Mouse (Mus musculus): ENCODE data around the gene Plch2. TPM values are rescaled to one million over a fixed set of nuclear protein-coding genes. Genes with fewer than 3 reads are reported as not detected.
A peak's percentile ranks its signal among the peaks of the same experiment; 100 is the strongest.

Plch2 gene
- polyA plus RNA-seq, 1 experiment from 2014 or later: 9.8 TPM

DNA sequence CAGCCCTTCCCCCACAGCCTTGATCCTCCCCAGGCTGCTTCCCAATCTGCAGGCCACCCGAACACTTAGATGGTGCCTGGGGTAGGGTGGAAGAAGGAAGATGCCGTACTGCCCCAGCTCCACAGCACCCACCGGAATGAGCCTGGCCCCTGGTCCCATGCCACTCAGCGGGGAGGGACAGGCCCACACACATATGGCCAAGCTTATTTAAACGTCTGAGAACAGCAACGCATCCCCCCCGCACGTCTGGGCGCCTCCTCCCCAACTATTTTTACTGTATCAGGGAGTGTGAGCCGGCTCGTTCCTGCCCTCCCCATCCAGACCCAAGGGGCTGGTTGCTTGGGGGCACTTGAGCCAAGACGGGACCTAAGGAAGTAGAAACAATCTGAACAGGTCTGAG lies 41.8 kb downstream of the Plch2 start:
- Histone ChIP-seq H3K27ac (replicated peaks; ENCODE audit: low read depth, low read length) (no peak overlapping the region), H3K9ac (ENCODE audit: low read depth, low read length) (no peak overlapping the region), H3K4me3 (ENCODE audit: low read depth, low read length) (no peak overlapping the region), H3K4me1 (ENCODE audit: control insufficient read depth, insufficient read depth, low read length) (peaks cover 10% of the 10 kb centered on the region; the same call in 1 of the 2 replicates), H3K9me3 (ENCODE audit: control insufficient read depth, low read length) (no peaks in the 10 kb centered on the region), H3K36me3 (ENCODE audit: control insufficient read depth, insufficient read depth, low read length) (no peaks in the 10 kb centered on the region), H3K27me3 (replicated peaks; ENCODE audit: control insufficient read depth, insufficient read depth, low read length) (no peaks in the 10 kb centered on the region), H3K4me2 (ENCODE audit: low read depth, low read length) (no peak overlapping the region)
- WGBS: 58% methylated on average over 12 of the region's 12 CpGs
- DNase-seq (ENCODE audit: low spot score): no peak
- no peak for ATAC-seq (ENCODE audit: low read depth)

DNA sequence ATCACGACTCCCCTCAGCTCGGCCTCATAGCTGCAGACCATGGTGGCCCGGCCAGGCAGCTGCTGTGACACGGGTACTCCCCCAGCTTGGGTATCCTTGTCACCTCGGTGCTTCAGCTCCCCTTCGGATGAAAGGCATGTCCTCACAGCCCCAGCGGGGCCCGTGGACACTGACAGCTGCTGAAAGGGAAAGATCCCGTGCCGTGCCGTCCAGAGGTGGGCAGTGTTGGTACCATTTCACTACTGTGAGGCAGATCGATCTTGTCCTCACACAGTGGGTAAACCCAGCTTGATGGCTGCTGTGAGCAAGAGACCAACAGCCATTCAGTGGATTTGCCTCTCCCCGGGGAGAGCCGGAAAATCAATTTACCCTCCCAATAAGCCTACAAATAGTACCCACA lies 42.3 kb downstream of the Plch2 start:
- no peak overlapping the region for H3K4me2 ChIP-seq (ENCODE audit: low read depth, low read length)
- no peaks in the 10 kb centered on the region for H3K9me3 ChIP-seq (ENCODE audit: control insufficient read depth, low read length)
- no peaks in the 10 kb centered on the region for H3K36me3 ChIP-seq (ENCODE audit: control insufficient read depth, insufficient read depth, low read length)
- no peak overlapping the region for H3K4me3 ChIP-seq (ENCODE audit: low read depth, low read length)
- H3K4me1 ChIP-seq (ENCODE audit: control insufficient read depth, insufficient read depth, low read length): peaks cover 6% of the 10 kb centered on the region; the same call in 1 of the 2 replicates
- ATAC-seq (ENCODE audit: low read depth) (no peak), DNase-seq (ENCODE audit: low spot score) (no peak)
- H3K9ac ChIP-seq (ENCODE audit: low read depth, low read length): no peak overlapping the region
- H3K27ac ChIP-seq (replicated peaks; ENCODE audit: low read depth, low read length): no peak overlapping the region
- WGBS: 62% methylated on average over 13 of the region's 14 CpGs
- H3K27me3 ChIP-seq (replicated peaks; ENCODE audit: control insufficient read depth, insufficient read depth, low read length): no peaks in the 10 kb centered on the region

DNA sequence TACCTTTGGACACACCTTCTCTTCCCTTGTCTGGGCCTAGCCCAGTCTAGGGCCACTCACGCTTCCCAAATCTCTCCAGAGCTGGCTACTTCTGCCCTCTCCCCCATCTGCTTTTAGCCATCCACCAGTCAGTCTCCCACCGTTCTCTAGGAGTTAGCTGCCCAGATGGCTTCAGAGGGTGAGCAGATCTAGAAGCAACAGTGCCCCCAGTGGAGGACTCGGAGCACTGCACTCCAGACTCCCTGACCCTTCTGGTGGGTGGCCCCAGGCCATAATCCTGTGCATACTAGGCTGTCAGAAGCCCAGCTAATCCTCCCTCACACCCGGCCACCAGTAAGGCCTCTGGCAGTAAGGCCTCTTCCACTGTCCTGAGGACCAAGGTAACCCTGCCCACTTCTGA lies 43.8 kb downstream of the Plch2 start:
- whole genome bisulfite sequencing: 2% methylated on average over 4 of the region's 4 CpGs
- no peaks in the 10 kb centered on the region for H3K36me3 ChIP-seq (ENCODE audit: control insufficient read depth, insufficient read depth, low read length)
- H3K4me1 ChIP-seq (ENCODE audit: control insufficient read depth, insufficient read depth, low read length): no peaks in the 10 kb centered on the region
- ATAC-seq (ENCODE audit: low read depth) (peak; percentile 58; the same call in 1 of the 2 replicates), DNase-seq (ENCODE audit: low spot score) (peak; percentile 67)
- no peak overlapping the region for H3K27ac ChIP-seq (replicated peaks; ENCODE audit: low read depth, low read length)
- H3K9me3 ChIP-seq (ENCODE audit: control insufficient read depth, low read length): no peaks in the 10 kb centered on the region
- no peak overlapping the region for H3K4me2 ChIP-seq (ENCODE audit: low read depth, low read length)
- H3K4me3 ChIP-seq (ENCODE audit: low read depth, low read length): no peak overlapping the region
- no peak overlapping the region for H3K9ac ChIP-seq (ENCODE audit: low read depth, low read length)
- no peaks in the 10 kb centered on the region for H3K27me3 ChIP-seq (replicated peaks; ENCODE audit: control insufficient read depth, insufficient read depth, low read length)

DNA sequence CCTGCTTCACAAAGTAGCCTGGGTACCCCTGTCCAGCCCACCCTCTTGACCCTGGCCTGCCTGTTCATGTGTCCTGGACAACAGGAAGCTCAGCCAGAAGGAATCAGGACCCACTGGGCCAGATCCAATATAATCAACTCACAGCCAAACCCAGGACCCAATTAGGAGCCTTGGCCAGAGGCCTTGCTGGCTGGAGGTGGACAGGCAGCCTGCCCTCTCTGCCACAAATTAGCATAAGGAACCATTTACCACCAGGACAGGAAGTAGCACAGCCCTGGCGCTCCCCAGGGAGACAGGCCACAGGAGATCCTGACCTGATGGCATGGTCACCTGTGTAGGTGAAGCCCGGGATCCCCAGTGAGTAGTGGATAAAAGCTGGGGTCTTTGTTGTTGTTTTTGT lies 44.5 kb downstream of the Plch2 start:
- no peak overlapping the region for H3K9ac ChIP-seq (ENCODE audit: low read depth, low read length)
- H3K4me2 ChIP-seq (ENCODE audit: low read depth, low read length): no peak overlapping the region
- no peak for DNase-seq (ENCODE audit: low spot score)
- no peaks in the 10 kb centered on the region for H3K36me3 ChIP-seq (ENCODE audit: control insufficient read depth, insufficient read depth, low read length)
- no peaks in the 10 kb centered on the region for H3K9me3 ChIP-seq (ENCODE audit: control insufficient read depth, low read length)
- H3K4me3 ChIP-seq (ENCODE audit: low read depth, low read length): no peak overlapping the region
- no peaks in the 10 kb centered on the region for H3K4me1 ChIP-seq (ENCODE audit: control insufficient read depth, insufficient read depth, low read length)
- ATAC-seq (ENCODE audit: low read depth): no peak
- no peak overlapping the region for H3K27ac ChIP-seq (replicated peaks; ENCODE audit: low read depth, low read length)
- WGBS: 59% methylated on average over 2 of the region's 2 CpGs
- H3K27me3 ChIP-seq (replicated peaks; ENCODE audit: control insufficient read depth, insufficient read depth, low read length): no peaks in the 10 kb centered on the region

DNA sequence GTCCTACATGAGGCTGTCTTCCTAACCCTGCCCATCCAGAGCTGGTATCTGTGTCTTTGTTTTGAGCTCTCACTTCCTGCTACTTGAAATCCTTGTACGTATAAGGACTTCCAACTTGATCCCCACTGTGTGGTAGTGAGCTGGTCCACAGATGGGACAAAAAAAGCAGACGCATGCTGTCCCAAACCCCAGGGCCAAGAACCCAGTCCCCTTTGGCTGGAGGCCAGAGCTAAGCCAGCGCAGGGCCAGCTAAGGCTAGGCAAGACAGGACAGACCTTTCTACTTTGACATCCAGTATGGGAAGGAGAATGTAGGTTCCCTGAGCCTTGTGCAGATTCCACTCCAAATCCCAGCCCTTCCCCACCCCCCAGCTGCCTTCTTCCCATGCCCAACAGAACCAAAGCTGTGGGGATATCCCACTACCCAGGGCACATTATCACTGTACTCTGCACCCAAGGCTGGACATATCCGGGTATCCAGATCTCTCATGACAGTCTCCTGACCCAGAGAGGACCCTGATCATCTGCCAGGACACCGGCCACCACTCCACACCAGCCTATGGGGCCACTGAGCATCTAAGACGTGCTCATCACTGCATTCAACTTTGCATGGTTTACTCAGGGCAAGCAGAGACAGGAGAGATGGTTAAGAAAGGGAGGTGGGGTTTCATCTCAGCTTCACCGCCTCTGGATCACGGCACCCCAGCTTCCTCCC lies 45.1 kb downstream of the Plch2 start:
- Histone ChIP-seq H3K27ac (replicated peaks; ENCODE audit: low read depth, low read length) (no peak overlapping the region), H3K4me2 (ENCODE audit: low read depth, low read length) (no peak overlapping the region), H3K36me3 (ENCODE audit: control insufficient read depth, insufficient read depth, low read length) (no peaks in the 10 kb centered on the region), H3K4me1 (ENCODE audit: control insufficient read depth, insufficient read depth, low read length) (no peaks in the 10 kb centered on the region), H3K4me3 (ENCODE audit: low read depth, low read length) (no peak overlapping the region), H3K9ac (ENCODE audit: low read depth, low read length) (no peak overlapping the region), H3K27me3 (replicated peaks; ENCODE audit: control insufficient read depth, insufficient read depth, low read length) (no peaks in the 10 kb centered on the region), H3K9me3 (ENCODE audit: control insufficient read depth, low read length) (no peaks in the 10 kb centered on the region)
- WGBS: 77% methylated on average over 8 of the region's 8 CpGs
- ATAC-seq (ENCODE audit: low read depth) (no peak), DNase-seq (ENCODE audit: low spot score) (no peak)

DNA sequence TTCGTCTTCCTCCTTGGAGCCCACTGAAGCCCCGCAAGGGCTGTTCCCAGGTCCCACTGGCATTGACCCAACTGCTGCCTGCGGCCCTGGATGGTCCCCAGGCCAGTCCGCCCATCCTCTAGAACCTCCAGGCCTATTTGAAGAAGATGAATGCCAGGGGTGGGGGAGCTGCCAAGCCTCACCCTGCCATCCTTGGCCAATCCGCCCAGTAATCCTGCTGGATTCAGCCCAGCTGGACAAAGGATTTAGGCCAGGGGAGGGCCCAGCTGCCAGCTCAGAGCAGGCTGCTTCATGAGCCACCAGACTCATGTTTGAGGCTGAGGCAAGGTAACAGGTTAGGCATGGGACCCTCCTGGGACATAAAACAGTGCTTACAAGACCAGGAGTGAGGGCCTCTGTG lies 45.7 kb downstream of the Plch2 start:
- Histone ChIP-seq H3K4me1 (ENCODE audit: control insufficient read depth, insufficient read depth, low read length) (no peaks in the 10 kb centered on the region), H3K4me2 (ENCODE audit: low read depth, low read length) (no peak overlapping the region), H3K27me3 (replicated peaks; ENCODE audit: control insufficient read depth, insufficient read depth, low read length) (no peaks in the 10 kb centered on the region), H3K27ac (replicated peaks; ENCODE audit: low read depth, low read length) (no peak overlapping the region), H3K9ac (ENCODE audit: low read depth, low read length) (no peak overlapping the region), H3K36me3 (ENCODE audit: control insufficient read depth, insufficient read depth, low read length) (no peaks in the 10 kb centered on the region), H3K4me3 (ENCODE audit: low read depth, low read length) (no peak overlapping the region), H3K9me3 (ENCODE audit: control insufficient read depth, low read length) (no peaks in the 10 kb centered on the region)
- ATAC-seq (ENCODE audit: low read depth): no peak
- no peak for DNase-seq (ENCODE audit: low spot score)
- WGBS: 94% methylated on average over 4 of the region's 5 CpGs

DNA sequence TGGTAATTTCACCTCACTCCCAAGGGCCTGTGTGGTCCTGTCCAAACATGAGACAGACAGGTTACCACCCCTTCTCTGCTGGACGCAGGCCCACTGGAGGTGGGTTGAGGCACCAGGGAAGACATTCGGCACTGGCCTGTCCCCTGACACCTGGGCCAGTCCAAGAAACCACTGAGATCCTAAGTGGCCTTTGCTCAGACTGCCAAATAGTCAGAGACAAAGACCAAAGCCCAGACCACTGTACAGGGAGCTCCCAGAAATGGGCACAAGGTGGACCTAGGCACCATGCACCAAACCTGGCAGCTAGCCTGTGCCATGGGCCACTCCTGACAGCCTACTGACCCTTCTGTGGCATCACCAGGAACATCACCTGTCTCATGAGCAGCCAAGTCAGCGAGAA lies 47.4 kb downstream of the Plch2 start:
- WGBS: 82% methylated on average over 3 of the region's 3 CpGs
- Histone ChIP-seq H3K4me1 (ENCODE audit: control insufficient read depth, insufficient read depth, low read length) (no peaks in the 10 kb centered on the region), H3K9me3 (ENCODE audit: control insufficient read depth, low read length) (no peaks in the 10 kb centered on the region), H3K9ac (ENCODE audit: low read depth, low read length) (no peak overlapping the region), H3K4me2 (ENCODE audit: low read depth, low read length) (no peak overlapping the region), H3K27ac (replicated peaks; ENCODE audit: low read depth, low read length) (no peak overlapping the region), H3K27me3 (replicated peaks; ENCODE audit: control insufficient read depth, insufficient read depth, low read length) (no peaks in the 10 kb centered on the region), H3K4me3 (ENCODE audit: low read depth, low read length) (no peak overlapping the region), H3K36me3 (ENCODE audit: control insufficient read depth, insufficient read depth, low read length) (no peaks in the 10 kb centered on the region)
- ATAC-seq (ENCODE audit: low read depth) (no peak), DNase-seq (ENCODE audit: low spot score) (no peak)

DNA sequence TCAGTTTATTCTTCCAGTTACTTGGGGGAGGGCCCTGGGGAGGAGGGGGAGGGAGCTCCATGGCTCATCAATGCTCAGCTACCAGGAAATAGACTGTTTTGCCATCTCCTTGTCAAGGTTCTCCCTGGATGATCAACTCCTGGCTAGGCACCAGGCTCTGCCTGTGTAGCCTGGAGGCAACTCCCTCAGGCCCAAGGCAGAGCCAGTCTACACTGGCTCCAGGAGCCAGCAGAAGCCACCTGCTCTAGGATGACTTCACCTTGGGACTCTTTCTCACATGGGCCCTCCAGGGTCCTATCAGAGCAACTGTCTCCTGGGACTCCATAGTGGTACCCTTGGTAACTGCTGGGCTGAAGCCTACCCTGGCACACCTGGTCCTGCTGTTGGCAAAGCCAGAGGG lies 48.5 kb downstream of the Plch2 start:
- Histone ChIP-seq H3K9me3 (ENCODE audit: control insufficient read depth, low read length) (no peaks in the 10 kb centered on the region), H3K27me3 (replicated peaks; ENCODE audit: control insufficient read depth, insufficient read depth, low read length) (no peaks in the 10 kb centered on the region), H3K4me2 (ENCODE audit: low read depth, low read length) (no peak overlapping the region), H3K27ac (replicated peaks; ENCODE audit: low read depth, low read length) (no peak overlapping the region), H3K4me3 (ENCODE audit: low read depth, low read length) (no peak overlapping the region), H3K4me1 (ENCODE audit: control insufficient read depth, insufficient read depth, low read length) (no peaks in the 10 kb centered on the region), H3K36me3 (ENCODE audit: control insufficient read depth, insufficient read depth, low read length) (no peaks in the 10 kb centered on the region), H3K9ac (ENCODE audit: low read depth, low read length) (no peak overlapping the region)
- DNase-seq (ENCODE audit: low spot score) (no peak), ATAC-seq (ENCODE audit: low read depth) (peak; percentile 35; the same call in 1 of the 2 replicates)

DNA sequence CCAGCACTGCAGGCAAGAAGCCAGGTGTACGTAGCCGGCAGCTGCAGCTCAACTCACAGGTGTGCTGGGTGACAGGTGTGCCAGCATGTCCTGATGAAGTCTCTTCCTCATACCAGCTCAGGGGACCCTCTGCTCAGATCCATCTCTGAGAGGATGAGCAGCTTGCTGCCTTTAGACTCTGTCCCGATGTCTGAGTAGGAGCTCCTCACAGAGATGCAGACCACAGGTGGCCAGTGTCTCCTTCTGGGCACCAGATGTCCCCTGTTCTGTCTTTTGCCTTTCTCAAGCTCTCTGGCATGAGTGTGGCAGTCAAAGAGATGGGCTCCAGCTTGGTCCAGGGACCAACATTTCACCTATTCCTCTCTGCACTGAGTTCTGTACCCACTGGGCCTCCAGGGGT lies 48.9 kb downstream of the Plch2 start:
- WGBS: 75% methylated on average over 3 of the region's 3 CpGs
- no peaks in the 10 kb centered on the region for H3K27me3 ChIP-seq (replicated peaks; ENCODE audit: control insufficient read depth, insufficient read depth, low read length)
- no peak for DNase-seq (ENCODE audit: low spot score)
- no peaks in the 10 kb centered on the region for H3K4me1 ChIP-seq (ENCODE audit: control insufficient read depth, insufficient read depth, low read length)
- H3K4me3 ChIP-seq (ENCODE audit: low read depth, low read length): no peak overlapping the region
- no peak overlapping the region for H3K4me2 ChIP-seq (ENCODE audit: low read depth, low read length)
- no peaks in the 10 kb centered on the region for H3K9me3 ChIP-seq (ENCODE audit: control insufficient read depth, low read length)
- H3K9ac ChIP-seq (ENCODE audit: low read depth, low read length): no peak overlapping the region
- H3K27ac ChIP-seq (replicated peaks; ENCODE audit: low read depth, low read length): no peak overlapping the region
- H3K36me3 ChIP-seq (ENCODE audit: control insufficient read depth, insufficient read depth, low read length): no peaks in the 10 kb centered on the region
- ATAC-seq (ENCODE audit: low read depth): no peak

Measured in embryonic facial prominence, embryonic 14.5 days (tissue).